Mouse (Mus musculus): ENCODE measurements around the gene Esp1.
"Not testable (repeated sequence)": the region's sequence is repeated elsewhere in the genome, so short reads cannot be mapped to it uniquely, and the experiment has no call there.

The Esp1 gene

GRCm38 (mm10) chr17:40726820-40727219, at the start of gene Esp1:
Gene Esp1 (plus strand): TSS chr17:40727120.
- in situ Hi-C loops (cut with MseI, MboI): no loop called here

GRCm38 (mm10) chr17:40716273-40716672, 10.6 kb upstream of the Esp1 start:
- in situ Hi-C loops (cut with MseI, MboI): no loop called here

GRCm38 (mm10) chr17:40717055-40717454, 9.9 kb upstream of the Esp1 start:
- in situ Hi-C loops (cut with MseI, MboI): not testable (repeated sequence)

- in situ Hi-C loops (cut with MseI, MboI): no loop called here
These were observed 4.4 kb downstream of the Esp1 start for GRCm38 (mm10) chr17:40731296-40731695.

- in situ Hi-C loops (cut with MseI, MboI): no loop called here
These were observed 4.8 kb downstream of the Esp1 start for GRCm38 (mm10) chr17:40731724-40732123.

- in situ Hi-C loops (cut with MseI, MboI): no loop called here
These were observed 36.7 kb downstream of the Esp1 start for GRCm38 (mm10) chr17:40763662-40764061.

- in situ Hi-C loops (cut with MseI, MboI): no loop called here
These were observed 40.2 kb downstream of the Esp1 start for GRCm38 (mm10) chr17:40767120-40767519.

All from mouse trophoblast stem cell (cell line).